Mouse (Mus musculus) gastrocnemius, adult 8-10 months (tissue): ENCODE results near the gene Dhfr. TPM values are rescaled to one million over a fixed set of nuclear protein-coding genes. Genes with fewer than 3 reads are reported as not detected.
"Not testable (repeated sequence)": the region's sequence is repeated elsewhere in the genome, so short reads cannot be mapped to it uniquely, and the experiment has no call there.

Experiments
- DNase-seq, 2 experiments: peaks; one replicate each; pipeline ENCODE4 v3.0.0; 2022; ENCODE audit warnings: low spot score in 2 of 2
- total RNA-seq, 4 experiments: library from RNA; stranded (reverse); gene quantifications; 2 replicates each; pipeline ENCODE4 v1.2.4; 2022

Gene Dhfr
- total RNA-seq, result under 1 TPM; 0.56 to 0.99 (median 0.70) TPM

- DNase-seq, result peak; percentile 95 to 97
Observed at GRCm38 (mm10) chr13:92354456-92355271, at the start of gene Dhfr, which contains the start of gene Msh3. TSS of gene Dhfr (plus strand) at chr13:92354726. TSS of gene Msh3 (minus strand) at chr13:92355003.

- no peak for DNase-seq
Observed at GRCm38 (mm10) chr13:92305680-92306079, 48.8 kb upstream of the Dhfr start, which contains the start of gene Gm20379. TSS of gene Gm20379 (plus strand) at chr13:92305980.

- no peak for DNase-seq
Observed at GRCm38 (mm10) chr13:92314613-92315012, 39.9 kb upstream of the Dhfr start.

GRCm38 (mm10) chr13:92320770-92321169, 33.8 kb upstream of the Dhfr start:
- no peak for DNase-seq

GRCm38 (mm10) chr13:92326030-92326429, 28.5 kb upstream of the Dhfr start:
- no peak for DNase-seq

GRCm38 (mm10) chr13:92328000-92328399, 26.5 kb upstream of the Dhfr start:
- no peak for DNase-seq

GRCm38 (mm10) chr13:92330621-92331020, 23.9 kb upstream of the Dhfr start:
- no peak for DNase-seq

GRCm38 (mm10) chr13:92332103-92332879, 22.2 kb upstream of the Dhfr start:
- DNase-seq, result no peak

- DNase-seq, result no peak
Observed at GRCm38 (mm10) chr13:92336857-92337256, 17.7 kb upstream of the Dhfr start.

GRCm38 (mm10) chr13:92337773-92338462, 16.6 kb upstream of the Dhfr start:
- no peak for DNase-seq

- no peak for DNase-seq
Observed at GRCm38 (mm10) chr13:92339787-92340186, 14.7 kb upstream of the Dhfr start.

GRCm38 (mm10) chr13:92344033-92344432, 10.5 kb upstream of the Dhfr start:
- DNase-seq, result no peak

- DNase-seq, result no peak
Observed at GRCm38 (mm10) chr13:92346338-92346737, 8.2 kb upstream of the Dhfr start.

GRCm38 (mm10) chr13:92351100-92351499, 3.4 kb upstream of the Dhfr start:
- no peak for DNase-seq

GRCm38 (mm10) chr13:92353956-92354355, 570 bp upstream of the Dhfr start:
- DNase-seq, result no peak

GRCm38 (mm10) chr13:92355272-92355643, 732 bp downstream of the Dhfr start:
- peak in 1 of 2 experiments; percentile 6 for DNase-seq

GRCm38 (mm10) chr13:92356376-92356775, 1.9 kb downstream of the Dhfr start:
- DNase-seq, result no peak

- DNase-seq, result no peak
Observed at GRCm38 (mm10) chr13:92357644-92358043, 3.1 kb downstream of the Dhfr start.

- DNase-seq, result no peak
Observed at GRCm38 (mm10) chr13:92361609-92362008, 7.1 kb downstream of the Dhfr start.

- DNase-seq, result no peak
Observed at GRCm38 (mm10) chr13:92365312-92365711, 10.8 kb downstream of the Dhfr start.

GRCm38 (mm10) chr13:92370811-92371210, 16.3 kb downstream of the Dhfr start:
- DNase-seq, result no peak

GRCm38 (mm10) chr13:92371466-92371865, 16.9 kb downstream of the Dhfr start:
- DNase-seq, result not testable (repeated sequence)
